Mouse (Mus musculus) gastrocnemius, postnatal 25 days (tissue): ENCODE measurements at regions not wholly inside any gene's neighbourhood (a gene's known extent, or its start where the extent isn't known, plus 50 kb on each side); places are given as distances from the start of the nearest gene placed in this dataset.

Experiments
- DNase-seq: peaks from one replicate; pipeline ENCODE4 v3.0.0; 2022

DNA sequence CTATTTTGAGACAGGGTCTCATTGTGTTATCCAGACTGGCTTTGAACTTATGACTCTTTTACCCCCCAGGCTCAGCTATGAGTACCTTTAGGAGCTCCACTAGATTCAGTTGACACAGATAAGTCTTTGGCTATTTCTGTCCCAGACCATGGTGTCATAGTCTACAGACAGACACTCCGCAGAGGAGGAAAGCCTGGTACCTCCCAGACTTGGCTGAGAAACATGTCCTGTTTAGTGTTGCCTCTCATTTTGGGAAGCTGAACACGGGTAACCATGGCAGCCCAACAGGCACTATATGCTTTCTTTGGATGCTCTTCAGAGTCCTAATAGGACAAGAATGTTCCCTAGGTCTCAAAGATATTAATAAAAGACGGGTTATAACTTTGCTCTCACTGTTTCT lies 429.0 kb downstream of the Matn1 start:
- no peak for DNase-seq

- DNase-seq = no peak
These were observed 430.5 kb downstream of the Matn1 start for GRCm38 (mm10) chr4:131374527-131375290.

- DNase-seq = no peak
These were observed 436.9 kb downstream of the Matn1 start for GRCm38 (mm10) chr4:131381063-131381462.

DNA sequence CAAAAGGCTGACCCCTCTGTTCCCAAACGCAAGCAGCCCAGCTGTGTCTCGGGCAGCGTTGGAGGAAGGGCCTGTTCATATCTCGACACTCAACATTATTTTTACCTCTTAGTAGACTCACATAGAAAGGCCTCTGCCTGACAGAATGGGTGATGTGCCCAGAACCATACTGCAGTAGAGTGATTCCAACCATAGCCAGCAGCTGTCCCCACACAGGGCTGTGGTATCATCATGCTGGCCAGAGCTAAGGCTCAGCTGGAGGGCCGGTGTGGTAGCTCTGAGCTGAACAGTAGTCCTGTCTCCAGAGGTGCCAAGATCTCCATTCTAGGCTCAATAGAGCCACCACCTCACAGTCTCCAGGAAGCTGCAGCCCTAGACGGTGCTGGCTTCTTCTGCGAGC lies 437.3 kb downstream of the Matn1 start:
- DNase-seq = no peak

DNA sequence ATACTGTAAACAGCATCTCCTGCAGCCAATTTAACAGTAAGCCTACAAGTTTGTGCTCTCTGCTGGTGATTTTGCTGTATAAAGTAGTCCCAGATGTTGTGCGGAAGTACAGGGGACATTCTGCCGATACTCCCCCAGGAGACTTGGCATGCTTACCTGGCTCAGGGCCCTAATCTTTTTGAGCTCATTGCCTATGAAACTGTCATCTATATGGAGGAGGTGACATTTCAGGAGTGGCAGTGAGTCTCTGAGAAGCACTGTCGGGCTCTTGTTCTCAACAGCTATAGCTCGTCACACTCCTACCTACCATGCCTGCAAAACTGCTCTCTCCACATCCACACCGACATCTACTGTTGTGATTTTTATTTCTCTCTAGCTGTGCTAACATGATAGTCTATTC lies 439.7 kb downstream of the Matn1 start:
- DNase-seq = no peak

GRCm38 (mm10) chr4:131386961-131387360 lies 442.8 kb downstream of the Matn1 start:
- DNase-seq = no peak

DNA sequence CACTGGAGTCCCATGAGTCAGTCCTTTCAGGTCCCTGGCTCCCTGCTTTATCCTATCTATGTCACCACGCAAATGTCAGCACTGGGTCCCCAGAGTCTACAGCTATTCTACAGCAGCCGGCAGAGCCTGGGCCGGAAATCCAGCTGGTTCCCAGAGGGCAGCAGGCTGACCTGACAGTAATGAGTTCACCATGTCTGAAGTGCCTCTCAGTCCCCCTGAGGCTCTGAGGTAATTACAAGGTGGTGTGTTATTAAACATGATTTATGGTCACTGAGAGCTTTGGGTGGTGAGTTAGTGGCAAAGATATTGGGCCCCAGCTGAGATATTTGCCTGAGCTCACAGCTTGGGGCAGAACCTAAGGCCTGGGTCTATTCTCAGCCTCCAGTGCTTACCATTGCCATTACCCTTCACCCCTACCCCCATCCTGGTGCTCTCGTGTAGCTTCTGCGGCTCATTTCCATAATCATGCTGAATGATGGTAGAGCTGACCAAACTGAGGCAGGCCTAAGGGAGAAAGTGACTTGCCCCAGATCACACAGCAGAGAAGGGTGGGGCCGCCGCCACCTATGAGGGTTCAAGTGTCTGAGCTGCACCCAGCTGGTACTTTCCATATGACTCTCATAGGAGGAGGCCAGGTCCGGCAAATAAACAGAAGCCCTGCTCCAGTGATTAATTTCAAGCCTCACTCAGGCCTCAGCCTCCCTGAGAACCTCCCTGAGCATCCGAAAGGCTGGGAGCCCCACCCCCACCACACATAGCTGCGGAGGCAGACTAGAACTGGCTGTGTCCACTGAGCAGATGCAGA lies 446.8 kb downstream of the Ptpru start:
- no peak for DNase-seq

- no peak for DNase-seq
These were observed 446.2 kb downstream of the Ptpru start for GRCm38 (mm10) chr4:131391924-131392297.

DNA sequence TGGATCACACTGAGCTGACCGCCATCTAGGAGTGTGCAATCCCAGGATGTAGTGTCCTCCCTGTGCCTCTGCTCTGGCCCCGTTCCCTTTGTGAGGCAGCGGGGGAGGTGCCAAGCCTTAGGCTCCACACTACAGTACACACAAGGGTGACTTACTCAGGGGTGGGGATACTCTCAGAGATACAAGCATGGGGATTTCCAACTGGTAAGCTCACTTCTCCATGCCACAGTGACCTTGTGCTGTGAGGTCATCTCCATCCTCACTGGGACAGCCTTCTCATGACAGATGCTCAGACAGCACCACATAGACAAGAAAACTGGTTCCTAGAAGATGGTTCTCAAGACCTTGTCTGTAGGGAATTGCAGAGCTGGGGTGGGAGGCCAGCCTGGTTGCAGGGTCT lies 445.6 kb downstream of the Ptpru start:
- DNase-seq = no peak

DNA sequence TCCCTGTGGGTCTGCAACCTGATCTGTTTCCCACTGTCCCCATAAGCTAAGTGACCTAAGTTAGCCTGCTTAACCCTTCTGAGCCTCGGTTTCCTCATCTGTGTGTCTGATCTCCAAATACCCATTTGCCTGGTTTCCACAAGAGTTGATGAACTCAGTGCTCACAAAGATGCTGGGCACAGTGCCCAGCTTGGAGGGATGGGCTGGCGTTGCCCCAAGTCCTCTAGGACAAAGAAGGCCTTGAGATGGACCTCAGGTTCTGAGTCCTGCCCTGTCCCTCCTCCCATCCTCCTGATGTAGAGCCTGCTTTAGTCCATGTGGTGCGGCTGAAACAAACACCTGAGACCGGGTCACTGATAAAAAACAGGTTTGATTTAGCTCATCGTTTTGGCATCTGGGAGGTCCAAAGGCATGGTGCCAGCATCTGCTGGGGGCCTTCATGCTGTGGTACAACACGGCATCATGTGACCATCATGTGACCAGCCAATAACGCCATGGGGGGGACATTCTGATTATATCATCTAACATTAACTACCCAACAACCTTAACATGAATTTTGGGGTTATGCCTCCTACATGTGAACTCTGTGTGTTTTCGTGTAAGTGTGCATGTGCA lies 441.8 kb downstream of the Ptpru start:
- no peak for DNase-seq

- DNase-seq = no peak
These were observed 440.9 kb downstream of the Ptpru start for GRCm38 (mm10) chr4:131397161-131397560.

DNA sequence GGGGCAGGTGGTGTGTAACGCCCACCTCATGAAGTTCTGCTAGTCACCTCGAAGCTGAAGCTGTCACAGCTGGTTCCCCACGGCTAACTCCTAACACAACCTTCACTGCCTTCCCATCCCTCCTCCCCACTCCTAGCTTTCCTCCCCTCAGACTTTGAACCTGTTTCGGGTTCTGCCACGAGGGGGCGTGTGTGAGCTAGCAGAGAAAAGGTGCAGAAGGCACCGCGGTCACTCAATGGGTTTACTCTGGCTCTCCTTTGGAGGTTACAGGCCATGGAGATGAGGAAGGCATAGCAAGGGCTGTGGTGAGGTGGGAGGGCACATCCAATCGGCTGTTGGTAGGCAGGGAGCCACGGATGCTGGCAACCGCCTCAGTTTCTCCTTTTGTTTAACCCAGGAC lies 437.3 kb downstream of the Ptpru start:
- DNase-seq = no peak

- DNase-seq = no peak
These were observed 436.8 kb downstream of the Ptpru start for GRCm38 (mm10) chr4:131401255-131401654.

DNA sequence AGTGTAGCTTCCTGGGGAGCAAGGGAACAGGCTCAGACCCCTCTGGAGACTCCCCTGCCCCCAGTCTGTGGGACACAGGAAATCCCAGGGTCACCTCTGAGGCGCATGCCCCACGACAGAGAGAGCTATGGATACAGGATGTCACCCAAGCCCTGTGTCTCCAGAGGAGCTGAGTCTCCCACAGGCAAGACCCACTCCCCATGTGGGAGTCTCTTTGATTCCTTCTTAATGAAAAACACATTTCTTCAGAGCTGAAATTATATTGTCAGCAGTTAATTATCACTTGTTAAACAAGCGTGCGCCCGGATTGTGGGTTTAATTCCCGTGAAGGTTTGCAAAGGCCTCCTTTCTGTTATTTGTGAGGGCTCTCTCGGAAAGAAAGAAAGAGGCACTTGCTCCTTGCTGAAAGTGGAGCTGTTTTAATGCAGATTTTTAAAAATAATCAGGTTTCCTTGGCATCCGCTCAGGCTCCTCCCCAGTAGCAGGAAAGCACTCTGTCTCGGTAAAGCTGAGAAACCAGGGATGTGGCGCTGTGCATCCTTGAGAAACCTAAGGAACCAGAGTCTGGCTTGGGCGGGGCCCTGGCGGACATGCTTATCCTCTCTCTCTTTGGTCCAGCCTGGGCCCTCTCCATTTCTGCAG lies 432.6 kb downstream of the Ptpru start:
- no peak for DNase-seq

- DNase-seq = no peak
These were observed 430.6 kb downstream of the Ptpru start for GRCm38 (mm10) chr4:131407464-131407863.

- no peak for DNase-seq
These were observed 429.4 kb downstream of the Ptpru start for GRCm38 (mm10) chr4:131408644-131409043.

DNA sequence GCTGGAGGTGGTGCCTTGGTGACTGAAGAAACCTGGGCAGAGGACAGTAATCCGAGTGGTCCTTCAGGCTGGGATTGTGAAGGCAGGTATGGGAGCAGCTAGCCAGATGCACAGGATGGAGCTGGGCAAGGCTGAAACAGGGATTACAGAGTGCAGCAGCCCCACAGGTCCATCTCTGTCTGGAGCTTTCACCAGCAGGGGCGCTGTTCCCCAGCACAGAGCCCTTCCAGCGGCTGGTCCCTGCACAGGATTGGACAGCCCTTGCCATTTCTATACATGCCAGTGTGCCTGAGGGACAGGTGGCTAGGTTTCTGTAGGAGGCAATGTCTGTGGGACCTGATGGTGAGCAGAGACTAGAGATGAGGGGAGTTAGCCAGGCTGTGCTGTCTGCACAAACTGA lies 428.3 kb downstream of the Ptpru start:
- no peak for DNase-seq

GRCm38 (mm10) chr4:131411936-131412335 lies 426.2 kb downstream of the Ptpru start:
- DNase-seq = no peak

- no peak for DNase-seq
These were observed 424.7 kb downstream of the Ptpru start for GRCm38 (mm10) chr4:131413380-131413779.

DNA sequence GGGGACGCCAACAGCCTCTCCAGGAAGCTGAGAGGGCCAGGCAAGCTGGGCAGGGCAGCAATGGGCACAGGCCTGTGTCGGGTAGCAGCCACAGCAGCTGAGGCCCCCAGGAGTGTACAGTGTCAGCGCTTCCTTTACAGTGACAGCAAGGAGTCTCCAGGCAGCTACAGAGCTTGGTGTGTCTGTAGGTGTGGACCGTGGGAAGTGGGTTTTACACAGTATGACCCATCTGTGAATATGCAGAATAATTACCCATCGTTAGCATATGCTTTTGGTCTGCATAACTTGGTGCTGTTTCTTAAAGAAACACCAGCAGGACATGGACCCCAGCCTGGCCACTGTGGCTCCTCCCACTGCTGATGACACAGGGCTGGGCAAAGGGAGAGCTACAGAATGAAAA lies 422.6 kb downstream of the Ptpru start:
- DNase-seq = no peak

DNA sequence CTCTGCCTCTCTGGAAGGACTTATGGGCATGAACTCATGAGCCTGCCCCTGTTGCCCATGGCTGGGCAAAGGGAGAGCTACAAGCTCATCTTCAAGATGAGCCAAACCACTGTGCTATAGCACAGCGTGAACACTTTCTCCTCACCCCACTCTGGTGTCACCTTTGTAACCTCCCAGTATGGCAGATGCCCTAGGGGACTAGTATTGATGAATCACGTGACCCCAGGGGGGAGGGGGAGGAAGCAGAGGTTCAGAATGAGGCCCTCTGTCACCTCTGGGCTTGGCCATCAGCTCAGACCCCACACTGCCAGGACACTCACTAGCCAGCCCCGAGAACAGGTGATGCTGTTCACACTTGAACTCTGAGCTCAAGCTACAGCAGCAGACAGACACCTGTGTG lies 421.9 kb downstream of the Ptpru start:
- DNase-seq = no peak

GRCm38 (mm10) chr4:131417159-131417748 lies 420.8 kb downstream of the Ptpru start:
- no peak for DNase-seq
